Mouse (Mus musculus): ENCODE data around the gene Rft1.

GRCm38 (mm10) chr14:30628235-30628634 lies 25.9 kb upstream of the Rft1 start:
- TF ChIP-seq POLR2A (IDR thresholded peaks at IDR 0.05; ENCODE audit: extremely low read depth, insufficient read depth, low read length), result no peak
- no peak for TF ChIP-seq CTCF (IDR thresholded peaks at IDR 0.05; ENCODE audit: extremely low read depth, insufficient read depth, low read length)

All from cortical plate, adult 2 months (tissue).